Mouse (Mus musculus) hematopoietic stem cell, adult 5-6 weeks (primary cell): Measurements from ENCODE around the gene Zkscan16. TPM values are rescaled to one million over a fixed set of nuclear protein-coding genes. Genes with fewer than 3 reads are reported as not detected.

Experiments used
- ATAC-seq, 2 experiments: fragments of 125-278 bp in 1 of 2; replicated peaks in 1 of 2; 2 replicates each; pipeline ENCODE4 v1.8.0; 2016 to 2017; ENCODE audit warnings: inconsistent platforms in 2 of 2, mild to moderate bottlenecking in 2 of 2, moderate number of reproducible peaks in 2 of 2, low read depth in 1 of 2, moderate TSS enrichment in 1 of 2; ENCODE audit not compliant: low FRiP score in 2 of 2, poor library complexity in 2 of 2, severe bottlenecking in 2 of 2, insufficient read depth in 1 of 2, low TSS enrichment in 1 of 2
- total RNA-seq: library from RNA; stranded (forward); fragments of 172-1452, 232-1000 nt; gene quantifications from 2 replicates; pipeline ENCODE4 v1.2.3, GENCODE M21; 2017

Zkscan16 gene
- total RNA-seq, 1 experiment from 2014 or later, result not detected

- no peak for ATAC-seq
Measured at GRCm38 (mm10) chr4:58989303-58989898, 46.0 kb downstream of the Zkscan16 start.

GRCm38 (mm10) chr4:58990609-58991434, 47.4 kb downstream of the Zkscan16 start:
- no peak; a peak in 1 of 4 replicates for ATAC-seq

- ATAC-seq, result no peak
Measured at GRCm38 (mm10) chr4:58992195-58992594, 48.8 kb downstream of the Zkscan16 start.

- ATAC-seq, result no peak
Measured at GRCm38 (mm10) chr4:58994762-58995161, 51.3 kb downstream of the Zkscan16 start, which contains the start of gene Dnajc25. TSS of gene Dnajc25 (plus strand) at chr4:58995062.

- no peak for ATAC-seq
Measured at GRCm38 (mm10) chr4:58995251-58995693, 51.8 kb downstream of the Zkscan16 start.

GRCm38 (mm10) chr4:58997081-58997480, 53.7 kb downstream of the Zkscan16 start:
- ATAC-seq, result no peak

GRCm38 (mm10) chr4:58998688-58999087, 55.3 kb downstream of the Zkscan16 start:
- no peak for ATAC-seq

- ATAC-seq, result peak; percentile 46 to 60; a peak in 1 of 4 replicates
Measured at GRCm38 (mm10) chr4:58999686-59000085, 56.3 kb downstream of the Zkscan16 start.

- ATAC-seq, result no peak
Measured at GRCm38 (mm10) chr4:59000614-59001013, 57.2 kb downstream of the Zkscan16 start.

- ATAC-seq, result peak; percentile 77 to 96
Measured at GRCm38 (mm10) chr4:59002948-59003805, 59.7 kb downstream of the Zkscan16 start, which contains the start of gene Gm20503. TSS of gene Gm20503 (plus strand) at chr4:59003210.

GRCm38 (mm10) chr4:59003806-59004200, 60.4 kb downstream of the Zkscan16 start:
- no peak for ATAC-seq

GRCm38 (mm10) chr4:59006211-59006610, 62.8 kb downstream of the Zkscan16 start:
- ATAC-seq, result no peak

GRCm38 (mm10) chr4:59007016-59007415, 63.6 kb downstream of the Zkscan16 start:
- ATAC-seq, result no peak

Other genes starting within 250 kb of the Zkscan16 start
- 1.1 TPM in 1 of 2 replicates, not detected in the other for gene Olfr267, start 155.9 kb upstream of the Zkscan16 start, total RNA-seq
- 76.4 and 95.9 TPM in 2 replicates for gene Ecpas, start 30.9 kb upstream of the Zkscan16 start, total RNA-seq
- gene Ptgr1, start 43.5 kb downstream of the Zkscan16 start, total RNA-seq, result 2.5 and 10.8 TPM in 2 replicates
- 11.1 and 16.5 TPM in 2 replicates for gene Dnajc25, start 51.4 kb downstream of the Zkscan16 start, total RNA-seq
- not detected in 2 replicates for gene Gm20503, start 59.6 kb downstream of the Zkscan16 start, total RNA-seq
- 82.1 and 96.4 TPM in 2 replicates for gene Gng10, start 91.5 kb downstream of the Zkscan16 start, total RNA-seq
- not detected in 2 replicates for gene AI481877, start 195.4 kb downstream of the Zkscan16 start, total RNA-seq
- 48.2 and 69.4 TPM in 2 replicates for gene Ugcg, start 245.6 kb downstream of the Zkscan16 start, total RNA-seq